Mouse (Mus musculus) forebrain, postnatal 0 days (tissue): ENCODE results near the gene Rnf187. TPM values are rescaled to one million over a fixed set of nuclear protein-coding genes. Genes with fewer than 3 reads are reported as not detected.

ENCODE experiments used
- ATAC-seq: fragments of 200-750 bp; cut with Nextera tagmentation; 2 replicates; pipeline ENCODE4 v1.8.0; 2017; ENCODE audit warnings: mild to moderate bottlenecking, moderate library complexity
- DNase-seq: peaks from one replicate; pipeline ENCODE4 v3.0.0-alpha.2; 2015
- H3K27ac ChIP-seq: fragments of 300-500 bp; sonication (generic); 2 replicates; pipeline ENCODE4 v1.5.1; 2014; ENCODE audit warnings: low read depth, mild to moderate bottlenecking, antibody characterized with exemption, low read length, moderate library complexity, mixed read lengths
- H3K27me3 ChIP-seq: fragments of 300-500 bp; sonication (generic); 2 replicates; pipeline ENCODE4 v1.6.1; 2014; ENCODE audit warnings: mild to moderate bottlenecking, low read length, mixed read lengths; ENCODE audit not compliant: insufficient read depth
- H3K36me3 ChIP-seq: fragments of 300-500 bp; sonication (generic); 2 replicates; pipeline ENCODE4 v1.6.1; 2014; ENCODE audit warnings: mild to moderate bottlenecking, moderate library complexity; ENCODE audit not compliant: insufficient read depth
- H3K4me1 ChIP-seq: fragments of 300-500 bp; sonication (generic); 2 replicates; pipeline ENCODE4 v1.6.1; 2014; ENCODE audit warnings: antibody characterized with exemption; ENCODE audit not compliant: insufficient read depth
- H3K4me2 ChIP-seq: fragments of 300-500 bp; sonication (generic); 2 replicates; pipeline ENCODE4 v1.6.1; 2014; ENCODE audit warnings: low read depth, mild to moderate bottlenecking, moderate library complexity
- H3K4me3 ChIP-seq: fragments of 300-500 bp; sonication (generic); 2 replicates; pipeline ENCODE4 v1.5.1; 2014; ENCODE audit warnings: low read depth, low read length, mixed read lengths
- H3K9ac ChIP-seq: fragments of 300-500 bp; sonication (generic); 2 replicates; pipeline ENCODE4 v1.6.1; 2014; ENCODE audit warnings: mild to moderate bottlenecking
- H3K9me3 ChIP-seq: fragments of 300-500 bp; sonication (generic); 2 replicates; pipeline ENCODE4 v1.6.1; 2016; ENCODE audit warnings: low read length
- CTCF ChIP-seq: sonication (generic); IDR thresholded peaks from 2 replicates; pipeline ENCODE4 v1.5.1; 2016; ENCODE audit warnings: antibody characterized with exemption, control low read depth, low read depth
- WGBS: fragments of 180-500 bp; shearing (Covaris S2); extraction: QIAGEN DNeasy Blood & Tissue Kit; methylation state at CpG from one replicate; pipeline ENCODE4 v1.1.7; 2014; 5-methylcytosine and 5-hydroxymethylcytosine counted together
- polyA plus RNA-seq: library from polyadenylated mRNA; unstranded; fragments of >200 nt; fragmentation: Nextera tagmentation; extraction: Ambion mirVana; gene quantifications from 2 replicates; pipeline ENCODE4 v1.2.1, GENCODE M21; 2015
- total RNA-seq: library from RNA; depleted of rRNA; stranded (reverse); fragments of >200 nt; gene quantifications from 2 replicates; pipeline ENCODE4 v1.2.3, GENCODE M21; 2014

The Rnf187 gene
- total and polyA plus RNA-seq, 2 experiments from 2014 or later: 608 to 716 TPM

- H3K4me3 ChIP-seq: peak overlapping the region; percentile 59
- H3K4me1 ChIP-seq: peaks cover 26% of the 10 kb centered on the region
- peak; percentile 11; the same call in 1 of the 2 replicates for TF ChIP-seq CTCF
- H3K27me3 ChIP-seq: no peaks in the 10 kb centered on the region
- DNase-seq (peak; percentile 80), ATAC-seq (peak; percentile 17)
- 1% methylated on average over 33 of the region's 33 CpGs for WGBS
- H3K9me3 ChIP-seq: no peaks in the 10 kb centered on the region
- H3K27ac ChIP-seq: peak overlapping the region; percentile 99
- peak overlapping the region; percentile 96 for H3K9ac ChIP-seq
- peak overlapping the region; percentile 85 for H3K4me2 ChIP-seq
- no peaks in the 10 kb centered on the region; the same call in 1 of the 2 replicates for H3K36me3 ChIP-seq
Observed at GRCm38 (mm10) chr11:58953351-58954169, 14.8 kb upstream of the Rnf187 start.

- H3K4me2 ChIP-seq: peak overlapping the region; percentile 64
- H3K4me1 ChIP-seq: peaks cover 9% of the 10 kb centered on the region; the same call in 1 of the 2 replicates
- WGBS: 44% methylated on average over 5 of the region's 5 CpGs
- H3K9me3 ChIP-seq: no peaks in the 10 kb centered on the region
- ATAC-seq: no peak
- no peak for TF ChIP-seq CTCF
- H3K36me3 ChIP-seq: no peaks in the 10 kb centered on the region
- H3K27ac ChIP-seq: peak overlapping the region; percentile 98
- H3K4me3 ChIP-seq: no peak overlapping the region
- H3K27me3 ChIP-seq: no peaks in the 10 kb centered on the region
- DNase-seq: no peak
- 0 out of 2 replicates have a peak overlapping the region, but pooled peaks have one; percentile 85 for H3K9ac ChIP-seq
Observed at GRCm38 (mm10) chr11:58951210-58951609, 12.5 kb upstream of the Rnf187 start.

- WGBS: 2% methylated on average over 20 of the region's 20 CpGs
- H3K27ac ChIP-seq: peak overlapping the region; percentile 98
- no peaks in the 10 kb centered on the region for H3K27me3 ChIP-seq
- H3K4me3 ChIP-seq: peak overlapping the region; percentile 50
- DNase-seq: peak; percentile 89
- peak; percentile 72 for ATAC-seq
- no peaks in the 10 kb centered on the region for H3K36me3 ChIP-seq
- peak overlapping the region; percentile 85 for H3K9ac ChIP-seq
- H3K9me3 ChIP-seq: no peaks in the 10 kb centered on the region
- peak overlapping the region; percentile 64 for H3K4me2 ChIP-seq
- no peak for TF ChIP-seq CTCF
- H3K4me1 ChIP-seq: peaks cover 9% of the 10 kb centered on the region; the same call in 1 of the 2 replicates
Observed at GRCm38 (mm10) chr11:58949480-58950431, 11.0 kb upstream of the Rnf187 start.

GRCm38 (mm10) chr11:58948542-58949479, 10.1 kb upstream of the Rnf187 start, which contains the start of gene Hist3h2ba:
Gene Hist3h2ba, plus strand, starts transcription at chr11:58948920.
- H3K27ac ChIP-seq: peak within 1 kb of the TSS; percentile 98
- under 1% methylated on average over 48 of the region's 48 CpGs for WGBS
- peak within 1 kb of the TSS; percentile 85 for H3K9ac ChIP-seq
- DNase-seq (peak; percentile 94), ATAC-seq (peak; percentile 89)
- 0 out of 2 replicates have a peak, but pooled peaks have one; percentile 22 for TF ChIP-seq CTCF
- H3K4me1 ChIP-seq: peaks cover 9% of the 10 kb centered on the region; the same call in 1 of the 2 replicates
- no peaks in the 10 kb centered on the region for H3K36me3 ChIP-seq
- H3K4me3 ChIP-seq: peak within 1 kb of the TSS; percentile 50
- H3K27me3 ChIP-seq: no peaks in the 10 kb centered on the region
- H3K4me2 ChIP-seq: peak within 1 kb of the TSS; percentile 64
- H3K9me3 ChIP-seq: no peaks in the 10 kb centered on the region

DNA sequence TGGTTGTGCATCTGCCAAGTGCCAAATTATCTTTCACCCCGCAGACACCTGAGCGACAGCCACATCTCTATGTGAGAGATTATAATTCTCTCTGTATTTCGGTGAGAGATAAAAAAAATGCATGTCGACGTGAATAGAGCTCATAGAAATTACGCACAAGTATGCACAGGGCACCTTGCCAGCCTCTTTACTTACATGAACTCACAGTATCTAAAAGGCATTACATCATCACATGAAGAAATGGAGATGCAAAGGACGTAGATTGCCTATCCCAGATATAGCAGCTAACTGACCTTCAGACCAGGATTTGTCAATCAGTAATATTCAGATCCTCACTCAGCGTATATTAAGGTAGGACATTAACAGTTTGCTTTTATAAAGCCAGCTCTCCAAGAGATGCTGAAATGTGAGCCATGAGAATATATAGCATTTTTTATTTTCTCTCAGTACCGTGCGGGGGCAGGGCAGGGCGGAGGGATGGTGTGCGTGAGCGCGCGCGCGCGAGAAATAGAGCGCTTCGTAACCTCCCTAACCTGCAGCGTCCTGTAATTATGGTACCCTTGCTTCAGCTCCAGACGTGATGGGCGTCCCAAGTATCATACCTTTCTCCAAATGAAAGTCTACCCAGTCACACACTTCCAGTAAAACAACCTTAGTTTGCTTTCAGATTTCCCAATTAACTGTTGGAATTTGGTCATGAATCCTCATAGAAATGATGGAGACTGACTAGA, 9.2 kb upstream of the Rnf187 start:
- Histone ChIP-seq H3K36me3 (no peaks in the 10 kb centered on the region), H3K27ac (peak overlapping the region; percentile 98), H3K4me3 (peak overlapping the region; percentile 50), H3K9ac (peak overlapping the region; percentile 65), H3K4me1 (peaks cover 9% of the 10 kb centered on the region; the same call in 1 of the 2 replicates), H3K4me2 (peak overlapping the region; percentile 64), H3K27me3 (no peaks in the 10 kb centered on the region), H3K9me3 (no peaks in the 10 kb centered on the region)
- DNase-seq (peak; percentile 88), ATAC-seq (peak; percentile 74)
- 4% methylated on average over 23 of the region's 23 CpGs for WGBS
- TF ChIP-seq CTCF: no peak
